Mouse (Mus musculus): Measurements from ENCODE around the gene Qk.

GRCm38 (mm10) chr17:10152808-10153413 lies 166.7 kb downstream of the Qk start:
- TF ChIP-seq CTCF (IDR thresholded peaks at IDR 0.05; ENCODE audit: extremely low read depth, insufficient read depth, insufficient read length, insufficient replicate concordance) (no peak), POLR2A (IDR thresholded peaks at IDR 0.05; ENCODE audit: low read depth, low read length) (no peak)

Measured in spleen, adult 2 months (tissue).